Mouse (Mus musculus) layer of hippocampus, adult 2 months (tissue): ENCODE measurements around the gene Metap1. TPM values are rescaled to one million over a fixed set of nuclear protein-coding genes. Genes with fewer than 3 reads are reported as not detected.
A peak's percentile ranks its signal among the peaks of the same experiment; 100 is the strongest.
"Not testable (repeated sequence)": the region's sequence is repeated elsewhere in the genome, so short reads cannot be mapped to it uniquely, and the experiment has no call there.

Source experiments
- DNase-seq, 2 experiments: peaks; one replicate each; pipeline ENCODE4 v3.0.0; 2022; ENCODE audit warnings: low spot score in 2 of 2
- H3K27ac ChIP-seq: fragments of 200-600 bp; 2 replicates; pipeline ENCODE4 v1.8.1; 2022
- H3K4me3 ChIP-seq: fragments of 200-600 bp; 2 replicates; pipeline ENCODE4 v1.8.1; 2022; ENCODE audit warnings: mild to moderate bottlenecking
- CTCF ChIP-seq: fragments of 200-600 bp; conservative IDR thresholded peaks from 2 replicates; pipeline ENCODE4 v1.8.1; 2022; ENCODE audit warnings: antibody characterized with exemption, mild to moderate bottlenecking, moderate library complexity
- total RNA-seq, 2 experiments: library from RNA; stranded (reverse); gene quantifications; 2 replicates each; pipeline ENCODE4 v1.2.3; 2021

Gene Metap1
- total RNA-seq, 2 experiments from 2014 or later, result 43.8 to 46.0 TPM

GRCm38 (mm10) chr3:138494565-138494964 lies 5.2 kb upstream of the Metap1 start:
- TF ChIP-seq CTCF, result no peak

GRCm38 (mm10) chr3:138493668-138494067 lies 4.4 kb upstream of the Metap1 start:
- no peak overlapping the region for H3K4me3 ChIP-seq
- DNase-seq, result no peak
- no peak overlapping the region for H3K27ac ChIP-seq
- peak; percentile 44 for TF ChIP-seq CTCF

More at GRCm38 (mm10) chr3:138494565-138494964, 5.2 kb upstream of the Metap1 start:
- Histone ChIP-seq H3K27ac (no peak overlapping the region), H3K4me3 (no peak overlapping the region)
- DNase-seq, result no peak

DNA sequence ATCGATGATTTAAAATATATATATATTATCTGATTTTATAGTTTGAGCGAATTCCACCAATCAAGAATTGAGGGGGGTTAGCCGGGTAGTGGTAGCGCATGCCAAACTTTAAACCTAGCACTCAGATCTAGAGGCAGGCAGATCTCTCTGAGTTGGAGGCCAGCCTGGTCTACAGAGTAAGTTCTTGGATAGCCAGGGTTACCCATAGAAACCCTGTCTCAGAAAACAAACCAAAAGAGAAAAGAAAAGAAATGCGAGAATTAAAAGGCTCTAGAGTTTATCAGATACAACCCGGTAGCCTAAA lies 671 bp upstream of the Metap1 start:
- Histone ChIP-seq H3K4me3 (peak overlapping the region; percentile 77), H3K27ac (peak overlapping the region; percentile 74; the same call in 1 of the 2 replicates)
- no peak for DNase-seq
- TF ChIP-seq CTCF, result no peak

DNA sequence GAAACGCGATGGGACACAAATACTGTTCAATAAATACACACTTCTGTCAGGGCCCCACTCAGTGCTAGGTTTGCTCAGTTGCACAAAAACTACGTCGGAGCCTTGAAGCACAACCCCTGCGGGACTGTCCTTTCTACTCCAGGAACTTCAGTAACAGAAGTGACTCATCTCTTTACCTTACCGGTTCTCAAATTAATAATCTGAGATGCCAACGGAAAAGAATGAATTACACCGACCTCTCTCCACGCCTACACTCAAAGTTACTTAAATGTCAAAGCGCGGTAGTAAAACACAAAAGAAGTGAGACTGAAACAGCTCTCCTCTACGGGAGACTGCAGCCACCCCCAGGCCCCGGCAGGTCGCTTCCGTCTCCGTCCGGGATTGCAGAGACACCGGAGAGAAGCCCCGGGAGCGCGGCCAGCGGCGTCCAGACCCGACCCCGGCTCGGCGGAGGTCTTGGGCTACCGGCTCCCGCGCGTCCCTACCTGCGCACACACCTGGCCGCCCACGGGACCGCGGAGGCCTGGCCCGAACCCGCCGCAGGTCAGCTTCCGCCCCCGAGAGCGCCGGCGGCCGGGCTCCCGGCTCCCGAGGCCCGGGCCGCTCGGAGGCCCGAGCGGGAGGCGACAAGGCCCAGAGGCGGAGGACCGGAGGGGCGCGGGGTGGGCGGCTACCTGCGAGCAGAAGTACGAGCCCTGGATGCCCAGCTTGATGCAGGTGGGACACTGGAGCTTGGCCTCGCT lies 560 bp downstream of the Metap1 start:
- Histone ChIP-seq H3K4me3 (peak overlapping the region; percentile 77), H3K27ac (peak overlapping the region; percentile 85)
- peak in 1 of 2 experiments; percentile 14 for DNase-seq
- TF ChIP-seq CTCF, result no peak

- no peak for TF ChIP-seq CTCF
- DNase-seq, result no peak
- Histone ChIP-seq H3K27ac (no peak overlapping the region), H3K4me3 (no peak overlapping the region)
These were observed 6.1 kb downstream of the Metap1 start for GRCm38 (mm10) chr3:138483240-138483639.

DNA sequence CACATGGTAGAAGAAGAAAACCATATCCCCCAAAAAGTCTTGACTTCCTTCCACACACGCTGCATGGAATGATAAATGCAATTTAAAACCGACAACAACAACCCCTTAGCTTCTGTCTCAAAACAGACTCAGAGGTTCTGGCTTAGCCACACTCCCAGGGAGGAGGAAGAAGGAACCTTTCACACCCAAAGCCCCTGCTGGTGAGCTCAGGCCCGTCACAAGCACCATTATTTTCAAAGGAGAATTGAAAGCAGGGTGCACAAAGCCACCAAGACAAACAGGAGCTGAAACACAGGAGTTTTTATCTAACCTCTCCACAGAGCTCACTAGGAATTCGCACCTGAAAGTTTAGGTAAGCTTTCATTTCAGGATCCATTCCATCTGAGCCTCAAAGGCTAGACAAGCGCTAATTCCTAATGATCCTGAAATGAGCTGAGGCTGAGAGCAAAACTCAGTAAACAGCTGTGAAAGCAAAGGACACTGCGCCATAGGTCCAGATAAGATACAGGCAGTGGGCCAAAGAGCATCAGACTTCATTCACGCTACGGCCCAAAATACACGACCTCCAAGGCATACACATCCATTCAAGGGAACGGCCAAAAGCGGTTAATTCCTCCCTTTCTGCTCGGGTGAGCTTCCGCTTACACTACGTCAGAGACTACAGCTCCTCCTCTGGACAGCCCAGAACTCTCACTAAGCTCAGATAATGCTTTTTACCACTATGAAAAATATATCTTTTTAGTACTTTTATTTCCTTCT lies 7.6 kb downstream of the Metap1 start:
- peak; percentile 14; the same call in 1 of the 2 replicates for TF ChIP-seq CTCF
- no peak for DNase-seq
- no peak overlapping the region for H3K4me3 ChIP-seq

DNA sequence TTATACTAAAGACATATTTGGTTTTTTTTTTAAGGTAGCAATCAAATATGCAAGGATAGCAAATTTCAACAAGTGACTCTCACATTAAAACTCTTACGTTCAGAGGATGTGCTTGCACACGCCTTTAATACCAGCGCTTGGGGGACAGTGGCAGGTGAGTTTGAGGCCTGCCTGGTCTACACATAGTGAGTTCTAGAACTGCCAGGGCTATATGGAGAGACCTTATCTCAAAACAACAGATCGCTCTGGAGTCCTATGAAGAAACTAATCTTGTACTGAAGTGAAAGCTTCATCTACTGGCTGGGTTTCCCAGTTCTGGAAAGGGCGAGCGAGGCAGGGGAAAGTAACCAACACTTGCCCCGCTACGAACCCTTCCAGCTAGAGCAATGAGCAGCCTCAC lies 9.8 kb downstream of the Metap1 start:
- Histone ChIP-seq H3K4me3 (no peak overlapping the region), H3K27ac (no peak overlapping the region)
- no peak for DNase-seq
- no peak for TF ChIP-seq CTCF

More for the DNA sequence above, 7.6 kb downstream of the Metap1 start:
- no peak overlapping the region for H3K27ac ChIP-seq

GRCm38 (mm10) chr3:138471066-138471465 lies 18.2 kb downstream of the Metap1 start:
- H3K4me3 ChIP-seq, result no peak overlapping the region
- no peak for TF ChIP-seq CTCF
- no peak overlapping the region for H3K27ac ChIP-seq
- DNase-seq, result no peak

DNA sequence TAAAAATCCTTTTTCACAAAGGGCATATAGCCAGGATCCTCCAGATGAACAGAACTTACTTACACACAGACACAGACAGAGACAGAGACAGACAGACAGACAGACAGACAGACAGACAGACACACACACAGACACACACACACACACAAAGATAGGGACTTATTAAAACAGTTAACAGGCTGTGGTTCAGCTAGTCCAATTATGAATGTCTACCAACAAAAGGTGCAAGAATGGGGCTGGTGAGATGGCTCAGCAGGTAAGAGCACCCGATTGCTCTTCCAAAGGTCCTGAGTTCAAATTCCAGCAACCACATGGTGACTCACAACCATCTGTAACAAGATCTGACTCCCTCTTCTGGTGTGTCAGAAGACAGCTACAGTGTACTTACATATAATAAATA lies 22.7 kb downstream of the Metap1 start:
- not testable (repeated sequence) for H3K27ac ChIP-seq, H3K4me3 ChIP-seq, DNase-seq

DNA sequence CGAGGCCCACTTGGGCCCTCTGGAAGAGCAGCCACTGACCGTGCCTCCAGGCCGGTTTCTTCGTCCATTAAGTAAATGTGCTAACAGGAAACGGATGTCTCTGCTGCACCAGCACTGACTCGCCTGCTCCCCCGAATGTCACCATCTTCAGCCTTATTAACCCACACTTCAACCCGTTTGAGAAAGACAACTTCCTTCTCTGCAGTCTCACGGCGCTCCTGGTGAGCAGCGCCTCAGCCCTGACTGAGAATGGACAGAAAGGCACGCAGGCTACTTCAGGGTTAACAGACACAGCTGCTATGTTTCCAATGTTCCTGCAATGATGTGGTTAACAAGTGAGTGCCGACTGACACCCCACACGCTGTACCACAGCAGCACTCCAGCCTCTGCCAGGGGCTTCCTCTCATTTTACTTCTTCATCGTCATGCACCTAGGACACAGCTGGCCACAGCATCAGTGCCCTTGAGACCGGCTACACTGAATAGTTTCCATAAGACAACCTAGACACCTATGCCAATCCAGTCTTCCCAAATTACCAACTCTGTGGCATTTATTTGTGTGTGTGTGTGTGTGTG lies 24.7 kb downstream of the Metap1 start:
- no peak for DNase-seq
- H3K4me3 ChIP-seq, result no peak overlapping the region
- no peak overlapping the region for H3K27ac ChIP-seq
- TF ChIP-seq CTCF, result no peak

DNA sequence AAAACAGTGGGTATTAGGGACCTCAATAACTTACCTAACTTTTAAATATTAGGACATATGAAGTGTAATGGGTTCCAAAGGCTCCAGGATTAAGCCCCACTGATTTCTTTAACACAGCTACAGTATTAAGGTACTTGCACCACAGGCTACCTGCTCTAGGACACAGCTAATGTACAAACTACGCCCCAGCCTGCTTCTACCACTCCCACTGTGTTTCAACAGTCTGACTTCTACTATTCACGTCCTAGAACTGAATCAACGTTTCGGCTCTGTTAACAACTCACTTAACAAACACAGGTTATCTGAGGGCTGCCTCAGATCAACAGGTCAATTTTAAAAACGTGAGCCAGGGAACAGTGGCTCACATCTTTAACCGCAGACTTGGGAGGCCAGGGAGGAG lies 25.5 kb downstream of the Metap1 start:
- no peak for DNase-seq
- Histone ChIP-seq H3K4me3 (no peak overlapping the region), H3K27ac (no peak overlapping the region)
- TF ChIP-seq CTCF, result no peak

GRCm38 (mm10) chr3:138463137-138463536 lies 26.2 kb downstream of the Metap1 start:
- TF ChIP-seq CTCF, result peak; percentile 73
- no peak overlapping the region for H3K4me3 ChIP-seq
- no peak for DNase-seq
- no peak overlapping the region for H3K27ac ChIP-seq

DNA sequence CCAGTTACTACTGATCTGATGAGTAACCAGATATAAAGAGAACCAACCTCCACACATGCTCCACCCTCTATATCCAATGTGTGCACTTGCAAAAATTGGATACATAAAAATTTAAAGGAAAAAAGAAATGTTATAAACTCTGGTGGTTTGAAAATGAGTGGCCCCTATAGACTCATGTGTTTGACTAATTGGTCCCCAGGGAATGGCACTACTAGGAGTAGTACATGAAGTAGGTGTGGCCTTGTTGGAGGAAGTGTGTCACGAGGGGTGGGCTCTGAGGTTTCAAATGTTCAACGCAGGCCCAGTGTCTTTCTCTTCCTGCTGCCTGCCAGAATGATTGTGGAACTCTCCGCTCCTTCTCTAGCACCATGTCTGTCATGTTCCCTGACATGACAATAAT lies 27.5 kb downstream of the Metap1 start:
- Histone ChIP-seq H3K27ac (no peak overlapping the region), H3K4me3 (no peak overlapping the region)
- TF ChIP-seq CTCF, result no peak
- DNase-seq, result no peak
